Mouse (Mus musculus): Measurements from ENCODE around the gene Adamts8. TPM values are rescaled to one million over a fixed set of nuclear protein-coding genes. Genes with fewer than 3 reads are reported as not detected.
A peak's percentile ranks its signal among the peaks of the same experiment; 100 is the strongest.

The Adamts8 gene
- polyA plus RNA-seq (2015; fragmentation: Nextera tagmentation; extraction: Ambion mirVana), result 0.40 and 0.65 TPM in 2 replicates

DNA sequence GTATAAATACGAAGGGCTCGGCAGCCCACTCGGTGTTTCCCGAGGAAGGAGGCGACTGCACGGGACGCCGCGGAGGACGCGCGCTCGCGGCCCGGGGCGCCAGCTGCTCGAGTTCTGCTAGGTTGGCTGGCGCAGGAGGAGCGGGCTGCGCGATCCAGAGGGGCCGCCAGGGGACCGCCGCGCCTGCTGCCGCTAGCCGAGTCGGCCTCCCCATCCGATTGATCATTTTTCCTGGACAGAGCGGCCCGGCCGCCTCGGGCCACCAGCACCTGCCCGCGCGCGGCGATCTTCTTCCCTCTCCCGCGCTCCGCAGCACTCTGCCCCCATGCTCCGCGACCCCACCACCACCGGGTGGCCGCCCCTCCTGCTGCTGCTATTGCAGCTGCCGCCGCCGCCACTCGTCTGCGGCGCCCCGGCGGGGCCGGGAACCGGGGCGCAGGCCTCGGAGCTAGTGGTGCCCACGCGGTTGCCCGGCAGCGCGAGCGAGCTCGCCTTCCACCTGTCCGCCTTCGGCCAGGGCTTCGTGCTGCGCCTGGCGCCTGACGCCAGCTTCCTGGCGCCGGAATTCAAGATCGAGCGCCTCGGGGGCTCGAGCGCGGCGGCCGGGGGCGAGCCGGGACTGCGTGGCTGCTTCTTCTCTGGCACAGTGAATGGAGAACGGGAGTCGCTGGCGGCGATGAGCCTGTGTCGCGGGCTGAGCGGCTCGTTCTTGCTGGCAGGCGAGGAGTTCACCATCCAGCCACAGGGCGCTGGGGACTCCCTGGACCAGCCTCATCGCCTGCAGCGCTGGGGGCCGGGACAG lies at the start of gene Adamts8:
Gene Adamts8 (plus strand): TSS at position 51 of the 802 bp plus-strand sequence.
- Histone ChIP-seq H3K4me3 (peak within 1 kb of the TSS; percentile 60), H3K36me3 (ENCODE audit: poor library complexity, severe bottlenecking) (no peaks in the 10 kb centered on the region), H3K27ac (no peak within 1 kb of the TSS), H3K4me1 (peaks cover 11% of the 10 kb centered on the region), H3K9me3 (replicated peaks) (no peaks in the 10 kb centered on the region), H3K4me2 (peak within 1 kb of the TSS; percentile 90), H3K9ac (peak within 1 kb of the TSS; percentile 70), H3K27me3 (peaks cover 55% of the 10 kb centered on the region)
- ATAC-seq, result peak; percentile 90
- under 1% methylated on average over 80 of the region's 96 CpGs for WGBS

- Histone ChIP-seq H3K36me3 (ENCODE audit: poor library complexity, severe bottlenecking) (no peaks in the 10 kb centered on the region), H3K27ac (no peak overlapping the region), H3K4me3 (no peak overlapping the region), H3K9me3 (replicated peaks) (no peaks in the 10 kb centered on the region), H3K4me1 (peaks cover 7% of the 10 kb centered on the region; the same call in 1 of the 2 replicates), H3K27me3 (no peaks in the 10 kb centered on the region), H3K9ac (no peak overlapping the region), H3K4me2 (no peak overlapping the region)
- ATAC-seq, result no peak
- 70% methylated on average over 3 of the region's 3 CpGs for WGBS
Observed at GRCm38 (mm10) chr9:30895618-30896017, 46.7 kb upstream of the Adamts8 start.

GRCm38 (mm10) chr9:30896752-30897151 lies 45.6 kb upstream of the Adamts8 start:
- Histone ChIP-seq H3K27me3 (no peaks in the 10 kb centered on the region), H3K4me3 (no peak overlapping the region), H3K4me2 (no peak overlapping the region), H3K9ac (no peak overlapping the region), H3K36me3 (ENCODE audit: poor library complexity, severe bottlenecking) (no peaks in the 10 kb centered on the region), H3K9me3 (replicated peaks) (no peaks in the 10 kb centered on the region), H3K27ac (no peak overlapping the region), H3K4me1 (peaks cover 7% of the 10 kb centered on the region; the same call in 1 of the 2 replicates)
- ATAC-seq, result no peak
- 69% methylated on average over 5 of the region's 5 CpGs for WGBS

GRCm38 (mm10) chr9:30897169-30897568 lies 45.2 kb upstream of the Adamts8 start:
- no peaks in the 10 kb centered on the region for H3K27me3 ChIP-seq
- H3K4me2 ChIP-seq, result no peak overlapping the region
- H3K9me3 ChIP-seq (replicated peaks), result no peaks in the 10 kb centered on the region
- 77% methylated on average over 2 of the region's 2 CpGs for WGBS
- H3K4me1 ChIP-seq, result peaks cover 7% of the 10 kb centered on the region; the same call in 1 of the 2 replicates
- no peaks in the 10 kb centered on the region for H3K36me3 ChIP-seq (ENCODE audit: poor library complexity, severe bottlenecking)
- no peak overlapping the region for H3K27ac ChIP-seq
- ATAC-seq, result no peak
- H3K4me3 ChIP-seq, result no peak overlapping the region
- H3K9ac ChIP-seq, result no peak overlapping the region

DNA sequence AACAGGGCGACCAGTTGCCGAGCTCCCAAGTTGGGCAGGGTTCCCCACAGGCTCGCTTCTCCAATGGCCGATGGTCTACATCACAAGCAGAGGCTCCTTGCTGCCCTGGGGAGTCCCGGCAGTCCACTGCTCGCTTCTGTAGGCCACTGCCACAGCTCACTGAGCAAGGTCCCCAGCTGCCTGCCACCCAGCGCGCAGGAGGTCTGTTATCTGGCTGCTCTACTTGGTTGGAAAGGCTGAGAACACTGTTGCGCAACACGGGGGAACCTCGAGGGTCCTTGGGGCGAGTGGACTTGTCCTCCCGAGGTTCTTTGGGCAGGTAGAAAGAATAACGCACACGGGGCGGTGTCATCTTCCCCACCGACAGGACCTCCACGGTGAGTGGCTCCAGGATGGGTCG lies 40.2 kb upstream of the Adamts8 start:
- 95% methylated on average over 19 of the region's 19 CpGs for WGBS
- ATAC-seq, result no peak

GRCm38 (mm10) chr9:30902641-30903040 lies 39.7 kb upstream of the Adamts8 start:
- no peak overlapping the region for H3K4me3 ChIP-seq
- no peaks in the 10 kb centered on the region for H3K27me3 ChIP-seq
- no peak overlapping the region for H3K9ac ChIP-seq
- ATAC-seq, result no peak
- no peak overlapping the region for H3K27ac ChIP-seq
- H3K36me3 ChIP-seq (ENCODE audit: poor library complexity, severe bottlenecking), result no peaks in the 10 kb centered on the region
- no peaks in the 10 kb centered on the region for H3K4me1 ChIP-seq
- 94% methylated on average over 7 of the region's 7 CpGs for WGBS
- H3K9me3 ChIP-seq (replicated peaks), result no peaks in the 10 kb centered on the region
- no peak overlapping the region for H3K4me2 ChIP-seq

More for the DNA sequence above, 40.2 kb upstream of the Adamts8 start:
- no peak overlapping the region for H3K27ac ChIP-seq
- H3K36me3 ChIP-seq (ENCODE audit: poor library complexity, severe bottlenecking), result no peaks in the 10 kb centered on the region
- no peak overlapping the region for H3K4me2 ChIP-seq
- H3K9ac ChIP-seq, result no peak overlapping the region
- no peaks in the 10 kb centered on the region for H3K27me3 ChIP-seq
- H3K4me3 ChIP-seq, result no peak overlapping the region
- H3K9me3 ChIP-seq (replicated peaks), result no peaks in the 10 kb centered on the region
- H3K4me1 ChIP-seq, result no peaks in the 10 kb centered on the region

DNA sequence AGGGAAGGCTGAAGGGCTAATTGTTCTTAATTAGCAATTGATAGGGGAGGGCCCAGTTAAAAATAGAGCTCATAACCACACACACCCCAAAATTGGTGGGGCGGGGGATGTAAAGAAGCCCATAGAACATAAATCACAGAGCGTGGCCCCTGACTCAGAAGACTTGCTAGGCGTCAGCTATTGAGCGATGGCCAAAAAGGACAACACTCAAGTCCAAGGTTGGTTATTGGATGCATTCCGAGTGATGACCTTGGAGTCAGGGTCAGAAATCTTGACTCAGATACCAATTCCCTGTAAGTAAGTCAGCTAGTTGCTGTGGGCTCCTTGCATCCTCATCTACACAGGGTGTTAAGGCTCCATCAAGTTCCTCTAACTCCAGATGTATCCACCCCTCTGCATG lies 39.1 kb upstream of the Adamts8 start:
- Histone ChIP-seq H3K36me3 (ENCODE audit: poor library complexity, severe bottlenecking) (no peaks in the 10 kb centered on the region), H3K4me3 (no peak overlapping the region), H3K4me1 (no peaks in the 10 kb centered on the region), H3K9me3 (replicated peaks) (no peaks in the 10 kb centered on the region), H3K27me3 (no peaks in the 10 kb centered on the region), H3K27ac (no peak overlapping the region), H3K9ac (no peak overlapping the region), H3K4me2 (no peak overlapping the region)
- no peak for ATAC-seq
- WGBS, result 95% methylated on average over 5 of the region's 5 CpGs

DNA sequence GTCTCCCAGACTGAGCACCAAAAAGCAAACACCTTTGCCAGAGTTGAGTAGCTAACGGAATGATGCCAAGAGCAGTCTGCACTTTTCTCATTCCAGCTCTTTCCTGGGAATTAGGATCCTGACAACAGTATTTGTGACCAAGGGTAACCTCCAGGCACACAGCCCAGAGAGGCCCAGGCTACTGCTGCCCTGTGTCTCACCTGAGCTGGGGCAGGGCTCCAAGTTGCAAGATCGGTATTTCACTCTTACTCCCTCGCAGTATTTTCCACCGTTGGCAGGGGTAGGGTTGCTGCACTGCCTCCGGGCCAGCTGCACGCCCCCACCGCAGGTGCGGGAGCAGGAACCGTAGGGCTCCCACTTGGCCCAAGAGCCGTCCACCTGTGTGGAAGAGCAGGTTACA lies 36.5 kb upstream of the Adamts8 start:
- ATAC-seq, result no peak
- Histone ChIP-seq H3K4me1 (no peaks in the 10 kb centered on the region), H3K36me3 (ENCODE audit: poor library complexity, severe bottlenecking) (no peaks in the 10 kb centered on the region), H3K27me3 (no peaks in the 10 kb centered on the region), H3K4me3 (no peak overlapping the region), H3K27ac (no peak overlapping the region), H3K9ac (no peak overlapping the region), H3K4me2 (no peak overlapping the region), H3K9me3 (replicated peaks) (no peaks in the 10 kb centered on the region)
- WGBS, result 89% methylated on average over 10 of the region's 10 CpGs

DNA sequence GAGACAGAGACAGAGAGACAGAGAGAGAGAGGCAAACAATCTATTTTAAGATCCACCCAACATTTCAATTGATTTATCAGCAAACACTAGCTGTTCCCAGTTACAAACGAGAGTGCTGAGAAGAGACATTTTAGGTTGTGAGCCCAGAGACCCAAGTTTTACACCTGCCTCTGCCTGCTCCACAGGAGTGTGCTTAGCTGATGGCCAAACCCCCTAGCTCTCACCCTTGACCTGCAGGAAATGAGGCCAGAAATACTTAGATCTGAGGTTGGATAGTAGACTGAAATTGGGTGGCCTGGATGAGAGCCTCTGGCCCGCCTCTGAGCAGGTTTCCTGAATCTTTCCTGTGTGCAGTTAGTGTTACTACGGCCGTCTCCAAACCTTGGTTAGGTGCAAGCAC lies 35.9 kb upstream of the Adamts8 start:
- Histone ChIP-seq H3K27ac (no peak overlapping the region), H3K9ac (no peak overlapping the region), H3K4me3 (no peak overlapping the region), H3K4me2 (no peak overlapping the region), H3K27me3 (no peaks in the 10 kb centered on the region), H3K36me3 (ENCODE audit: poor library complexity, severe bottlenecking) (no peaks in the 10 kb centered on the region), H3K9me3 (replicated peaks) (no peaks in the 10 kb centered on the region), H3K4me1 (no peaks in the 10 kb centered on the region)
- WGBS, result 89% methylated on average over 4 of the region's 4 CpGs
- no peak for ATAC-seq

DNA sequence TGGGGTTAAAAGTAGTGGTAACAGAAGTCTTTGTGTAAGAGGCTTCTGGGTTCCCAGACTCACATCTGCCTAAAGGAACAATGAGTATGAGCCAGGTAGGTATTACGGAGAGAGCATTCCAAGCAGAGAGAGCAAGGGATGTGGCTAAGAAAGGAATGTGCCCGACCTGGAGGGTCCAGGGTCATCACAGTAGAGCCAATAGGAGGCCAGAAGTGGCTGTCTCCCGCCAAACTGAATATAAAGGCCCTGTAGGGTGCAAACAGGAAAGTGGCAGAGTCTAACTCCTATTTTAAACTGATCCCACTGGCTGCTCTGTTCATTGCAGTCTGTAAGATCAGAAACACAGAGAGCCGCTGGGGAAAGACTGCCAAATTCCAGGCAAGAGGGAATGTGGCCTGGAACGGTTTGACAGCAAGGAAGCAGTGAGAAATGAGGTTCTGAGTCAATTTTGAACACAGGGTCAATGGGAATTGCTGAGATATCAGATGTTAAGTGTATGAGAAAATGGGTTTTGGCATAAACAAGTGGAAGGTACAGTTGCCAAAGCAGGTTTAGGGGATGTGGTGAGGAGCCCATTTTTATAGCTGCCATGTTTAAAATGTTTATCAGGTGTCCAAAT lies 34.6 kb upstream of the Adamts8 start:
- H3K9me3 ChIP-seq (replicated peaks), result no peaks in the 10 kb centered on the region
- no peaks in the 10 kb centered on the region for H3K27me3 ChIP-seq
- no peak overlapping the region for H3K9ac ChIP-seq
- H3K4me2 ChIP-seq, result no peak overlapping the region
- H3K36me3 ChIP-seq (ENCODE audit: poor library complexity, severe bottlenecking), result no peaks in the 10 kb centered on the region
- no peak for ATAC-seq
- H3K4me1 ChIP-seq, result no peaks in the 10 kb centered on the region
- H3K4me3 ChIP-seq, result no peak overlapping the region
- 45% methylated on average over 5 of the region's 5 CpGs for WGBS
- H3K27ac ChIP-seq, result no peak overlapping the region

- Histone ChIP-seq H3K9me3 (replicated peaks) (no peaks in the 10 kb centered on the region), H3K4me1 (no peaks in the 10 kb centered on the region), H3K4me2 (no peak overlapping the region), H3K36me3 (ENCODE audit: poor library complexity, severe bottlenecking) (no peaks in the 10 kb centered on the region), H3K27ac (no peak overlapping the region), H3K9ac (no peak overlapping the region), H3K27me3 (no peaks in the 10 kb centered on the region), H3K4me3 (no peak overlapping the region)
- ATAC-seq, result no peak
- WGBS, result 90% methylated on average over 5 of the region's 5 CpGs
Observed at GRCm38 (mm10) chr9:30908296-30908690, 34.1 kb upstream of the Adamts8 start.

GRCm38 (mm10) chr9:30908973-30909372 lies 33.4 kb upstream of the Adamts8 start:
- Histone ChIP-seq H3K36me3 (ENCODE audit: poor library complexity, severe bottlenecking) (no peaks in the 10 kb centered on the region), H3K4me2 (no peak overlapping the region), H3K4me1 (no peaks in the 10 kb centered on the region), H3K9me3 (replicated peaks) (no peaks in the 10 kb centered on the region), H3K9ac (no peak overlapping the region), H3K27me3 (no peaks in the 10 kb centered on the region), H3K4me3 (no peak overlapping the region), H3K27ac (no peak overlapping the region)
- 84% methylated on average over 5 of the region's 5 CpGs for WGBS
- ATAC-seq, result no peak
